Mouse (Mus musculus) liver, embryonic 15.5 days (tissue): ENCODE data around the gene Cdk5r2. TPM values are rescaled to one million over a fixed set of nuclear protein-coding genes. Genes with fewer than 3 reads are reported as not detected.
"Not testable (repeated sequence)": the region's sequence is repeated elsewhere in the genome, so short reads cannot be mapped to it uniquely, and the experiment has no call there.

Experiments used
- ATAC-seq: fragments of 200-750 bp; cut with Nextera tagmentation; 2 replicates; pipeline ENCODE4 v1.8.0; 2017; ENCODE audit warnings: moderate number of reproducible peaks, mild to moderate bottlenecking, moderate library complexity; ENCODE audit not compliant: insufficient read depth
- H3K27ac ChIP-seq: fragments of 300-500 bp; sonication (generic); replicated peaks from 2 replicates; pipeline ENCODE4 v1.5.1; 2015; ENCODE audit warnings: mild to moderate bottlenecking, inconsistent platforms
- H3K27me3 ChIP-seq: fragments of 300-500 bp; sonication (generic); 2 replicates; pipeline ENCODE4 v1.6.1; 2015; ENCODE audit warnings: mild to moderate bottlenecking, inconsistent platforms
- H3K36me3 ChIP-seq: fragments of 300-500 bp; sonication (generic); replicated peaks from 2 replicates; pipeline ENCODE4 v1.6.1; 2015; ENCODE audit warnings: moderate library complexity, mild to moderate bottlenecking, inconsistent platforms
- H3K4me1 ChIP-seq: fragments of 300-500 bp; sonication (generic); replicated peaks from 2 replicates; pipeline ENCODE4 v1.6.1; 2015; ENCODE audit warnings: inconsistent platforms
- H3K4me2 ChIP-seq: fragments of 300-500 bp; sonication (generic); 2 replicates; pipeline ENCODE4 v1.6.1; 2015; ENCODE audit warnings: moderate library complexity, mild to moderate bottlenecking, inconsistent platforms
- H3K4me3 ChIP-seq: fragments of 300-500 bp; sonication (generic); replicated peaks from 2 replicates; pipeline ENCODE4 v1.5.1; 2015; ENCODE audit warnings: mild to moderate bottlenecking, inconsistent platforms
- H3K9ac ChIP-seq: fragments of 300-500 bp; sonication (generic); 2 replicates; pipeline ENCODE4 v1.6.1; 2015; ENCODE audit warnings: moderate library complexity, mild to moderate bottlenecking, inconsistent platforms
- H3K9me3 ChIP-seq: fragments of 300-500 bp; sonication (generic); replicated peaks from 2 replicates; pipeline ENCODE4 v1.6.1; 2016; ENCODE audit warnings: inconsistent platforms
- WGBS: fragments of 180-500 bp; shearing (Covaris S2); methylation state at CpG from one replicate; pipeline ENCODE4 v1.1.7; 2015; ENCODE audit warnings: mixed read lengths; ENCODE audit not compliant: insufficient replicate concordance; 5-methylcytosine and 5-hydroxymethylcytosine counted together
- polyA plus RNA-seq: library from polyadenylated mRNA; unstranded; fragments of >200 nt; fragmentation: Nextera tagmentation; extraction: Ambion mirVana; gene quantifications from 2 replicates; pipeline ENCODE4 v1.2.1, GENCODE M21; 2015

Cdk5r2 gene
- polyA plus RNA-seq, 1 experiment from 2014 or later: not detected

GRCm38 (mm10) chr1:74817219-74817618 lies 37.5 kb upstream of the Cdk5r2 start:
- Histone ChIP-seq H3K4me3 (peak overlapping the region; percentile 67), H3K4me1 (0 out of 2 replicates have a peak, but pooled peaks cover 6% of the 10 kb centered on the region), H3K4me2 (peak overlapping the region; percentile 74), H3K36me3 (no peaks in the 10 kb centered on the region), H3K9me3 (no peaks in the 10 kb centered on the region), H3K9ac (peak overlapping the region; percentile 63), H3K27ac (peak overlapping the region; percentile 51; the same call in 1 of the 2 replicates), H3K27me3 (no peaks in the 10 kb centered on the region; the same call in 1 of the 2 replicates)
- WGBS: 14% methylated on average over 14 of the region's 14 CpGs
- ATAC-seq: peak; percentile 15; the same call in 1 of the 2 replicates

- H3K36me3 ChIP-seq: no peaks in the 10 kb centered on the region
- no peak for ATAC-seq
- H3K27ac ChIP-seq: no peak overlapping the region
- H3K4me1 ChIP-seq: 0 out of 2 replicates have a peak, but pooled peaks cover 6% of the 10 kb centered on the region
- no peak overlapping the region for H3K9ac ChIP-seq
- 68% methylated on average over 1 of the region's 1 CpGs for WGBS
- H3K9me3 ChIP-seq: no peaks in the 10 kb centered on the region
- H3K4me2 ChIP-seq: no peak overlapping the region
- H3K4me3 ChIP-seq: no peak overlapping the region
- H3K27me3 ChIP-seq: no peaks in the 10 kb centered on the region; the same call in 1 of the 2 replicates
These were observed 36.2 kb upstream of the Cdk5r2 start for GRCm38 (mm10) chr1:74818509-74818908.

- not testable (repeated sequence) for H3K4me1 ChIP-seq, ATAC-seq
- WGBS: 72% methylated on average over 4 of the region's 4 CpGs
These were observed 31.1 kb upstream of the Cdk5r2 start for GRCm38 (mm10) chr1:74823598-74823997.

GRCm38 (mm10) chr1:74824518-74825302 lies 30.0 kb upstream of the Cdk5r2 start:
- no peak overlapping the region for H3K9ac ChIP-seq
- H3K9me3 ChIP-seq: no peaks in the 10 kb centered on the region
- no peaks in the 10 kb centered on the region for H3K27me3 ChIP-seq
- no peak for ATAC-seq
- 38% methylated on average over 14 of the region's 14 CpGs for WGBS
- no peak overlapping the region for H3K4me2 ChIP-seq
- H3K4me3 ChIP-seq: no peak overlapping the region
- H3K36me3 ChIP-seq: no peaks in the 10 kb centered on the region
- H3K4me1 ChIP-seq: no peaks in the 10 kb centered on the region
- no peak overlapping the region for H3K27ac ChIP-seq

More at GRCm38 (mm10) chr1:74823598-74823997, 31.1 kb upstream of the Cdk5r2 start:
- not testable (repeated sequence) for H3K27me3 ChIP-seq, H3K27ac ChIP-seq, H3K4me3 ChIP-seq, H3K36me3 ChIP-seq, H3K9ac ChIP-seq, H3K4me2 ChIP-seq, H3K9me3 ChIP-seq

GRCm38 (mm10) chr1:74830061-74830460 lies 24.7 kb upstream of the Cdk5r2 start:
- no peaks in the 10 kb centered on the region for H3K36me3 ChIP-seq
- no peak overlapping the region for H3K4me3 ChIP-seq
- H3K27me3 ChIP-seq: no peaks in the 10 kb centered on the region
- H3K9me3 ChIP-seq: no peaks in the 10 kb centered on the region
- no peak overlapping the region for H3K4me2 ChIP-seq
- no peaks in the 10 kb centered on the region for H3K4me1 ChIP-seq
- H3K27ac ChIP-seq: no peak overlapping the region
- H3K9ac ChIP-seq: no peak overlapping the region
- ATAC-seq: no peak
- WGBS: 45% methylated on average over 9 of the region's 9 CpGs

DNA sequence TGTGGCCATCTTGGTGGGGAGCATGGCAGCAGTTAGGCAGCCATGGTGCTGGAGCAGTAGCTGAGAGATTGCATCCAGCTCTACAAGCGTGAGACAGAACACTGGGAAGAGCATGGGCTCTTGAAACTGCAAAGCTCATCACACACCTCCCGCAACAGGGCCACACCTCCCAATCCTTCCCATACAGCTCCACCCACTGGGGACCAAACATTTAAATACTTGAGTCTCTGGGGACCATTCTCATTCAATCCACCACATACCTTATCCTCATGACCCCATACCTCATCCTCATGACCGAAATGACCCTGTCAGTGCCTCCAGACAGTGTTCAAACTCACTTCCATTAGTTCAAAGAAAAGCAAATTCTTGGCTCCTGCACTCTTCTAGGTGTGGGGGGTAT lies 21.5 kb upstream of the Cdk5r2 start:
- Histone ChIP-seq H3K36me3 (no peaks in the 10 kb centered on the region), H3K9ac (no peak overlapping the region), H3K4me2 (no peak overlapping the region), H3K9me3 (no peaks in the 10 kb centered on the region), H3K27ac (no peak overlapping the region), H3K27me3 (no peaks in the 10 kb centered on the region; the same call in 1 of the 2 replicates), H3K4me3 (no peak overlapping the region), H3K4me1 (no peaks in the 10 kb centered on the region)
- WGBS: 56% methylated on average over 3 of the region's 3 CpGs
- ATAC-seq: no peak

DNA sequence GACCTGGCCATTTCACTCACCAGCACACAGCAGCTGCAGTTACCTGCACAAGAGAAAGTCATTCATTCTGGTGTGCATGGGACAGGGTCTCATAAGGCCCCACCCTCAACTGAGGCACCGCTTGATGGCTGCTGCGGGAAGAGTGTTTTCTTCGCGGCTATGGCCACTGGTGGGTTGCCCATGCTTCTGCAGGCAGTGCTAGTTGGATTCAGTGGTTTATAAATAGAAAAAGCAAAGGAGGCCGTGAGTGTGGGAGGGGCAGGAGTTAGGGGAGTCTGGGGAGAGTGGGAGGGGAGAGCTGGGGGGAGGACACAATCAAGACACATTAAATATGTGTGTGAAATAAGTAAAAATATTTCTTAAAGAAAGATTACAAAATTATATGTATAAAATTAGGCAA lies 11.6 kb upstream of the Cdk5r2 start:
- Histone ChIP-seq H3K27ac (no peak overlapping the region), H3K9me3 (no peaks in the 10 kb centered on the region), H3K4me3 (no peak overlapping the region), H3K9ac (no peak overlapping the region), H3K27me3 (peaks cover 31% of the 10 kb centered on the region), H3K4me2 (no peak overlapping the region), H3K36me3 (no peaks in the 10 kb centered on the region), H3K4me1 (no peaks in the 10 kb centered on the region)
- ATAC-seq: no peak
- 67% methylated on average over 5 of the region's 5 CpGs for WGBS

DNA sequence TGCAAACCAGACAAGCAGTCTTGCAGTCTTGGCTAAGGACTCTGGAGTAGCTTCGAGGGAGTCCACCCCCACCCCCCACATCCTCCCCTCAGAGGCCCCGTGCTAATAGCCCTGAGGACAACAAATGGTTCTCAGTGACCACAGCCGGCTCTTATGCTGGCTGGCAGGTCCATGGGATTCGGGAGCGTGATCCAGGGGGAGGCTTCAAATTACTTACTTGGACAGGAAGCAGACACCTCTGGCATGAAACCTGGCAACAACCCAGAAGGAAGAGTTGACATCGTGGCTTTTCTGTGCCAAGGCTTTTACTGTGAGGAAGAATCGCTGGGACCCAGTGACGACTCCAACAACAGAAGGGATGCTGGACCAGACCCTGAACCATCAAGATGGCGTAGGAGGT lies 8.4 kb upstream of the Cdk5r2 start:
- Histone ChIP-seq H3K9me3 (no peaks in the 10 kb centered on the region), H3K4me2 (no peak overlapping the region), H3K27ac (no peak overlapping the region), H3K4me1 (no peaks in the 10 kb centered on the region), H3K36me3 (no peaks in the 10 kb centered on the region), H3K4me3 (no peak overlapping the region), H3K9ac (no peak overlapping the region), H3K27me3 (peaks cover 52% of the 10 kb centered on the region)
- WGBS: 22% methylated on average over 9 of the region's 9 CpGs
- ATAC-seq: no peak

- peaks cover 67% of the 10 kb centered on the region for H3K27me3 ChIP-seq
These were observed 5.8 kb upstream of the Cdk5r2 start for GRCm38 (mm10) chr1:74848946-74849345.

GRCm38 (mm10) chr1:74850251-74850650 lies 4.5 kb upstream of the Cdk5r2 start:
- Histone ChIP-seq H3K36me3 (no peaks in the 10 kb centered on the region), H3K9ac (no peak overlapping the region), H3K4me3 (no peak overlapping the region), H3K4me1 (peaks cover 5% of the 10 kb centered on the region), H3K4me2 (no peak overlapping the region), H3K27ac (no peak overlapping the region), H3K27me3 (peaks cover 75% of the 10 kb centered on the region), H3K9me3 (no peaks in the 10 kb centered on the region)
- no peak for ATAC-seq
- 16% methylated on average over 6 of the region's 6 CpGs for WGBS

More at GRCm38 (mm10) chr1:74848946-74849345, 5.8 kb upstream of the Cdk5r2 start:
- Histone ChIP-seq H3K36me3 (no peaks in the 10 kb centered on the region), H3K4me1 (no peaks in the 10 kb centered on the region), H3K9ac (no peak overlapping the region), H3K4me3 (no peak overlapping the region), H3K9me3 (no peaks in the 10 kb centered on the region), H3K4me2 (no peak overlapping the region), H3K27ac (no peak overlapping the region)
- 37% methylated on average over 5 of the region's 5 CpGs for WGBS
- ATAC-seq: no peak

DNA sequence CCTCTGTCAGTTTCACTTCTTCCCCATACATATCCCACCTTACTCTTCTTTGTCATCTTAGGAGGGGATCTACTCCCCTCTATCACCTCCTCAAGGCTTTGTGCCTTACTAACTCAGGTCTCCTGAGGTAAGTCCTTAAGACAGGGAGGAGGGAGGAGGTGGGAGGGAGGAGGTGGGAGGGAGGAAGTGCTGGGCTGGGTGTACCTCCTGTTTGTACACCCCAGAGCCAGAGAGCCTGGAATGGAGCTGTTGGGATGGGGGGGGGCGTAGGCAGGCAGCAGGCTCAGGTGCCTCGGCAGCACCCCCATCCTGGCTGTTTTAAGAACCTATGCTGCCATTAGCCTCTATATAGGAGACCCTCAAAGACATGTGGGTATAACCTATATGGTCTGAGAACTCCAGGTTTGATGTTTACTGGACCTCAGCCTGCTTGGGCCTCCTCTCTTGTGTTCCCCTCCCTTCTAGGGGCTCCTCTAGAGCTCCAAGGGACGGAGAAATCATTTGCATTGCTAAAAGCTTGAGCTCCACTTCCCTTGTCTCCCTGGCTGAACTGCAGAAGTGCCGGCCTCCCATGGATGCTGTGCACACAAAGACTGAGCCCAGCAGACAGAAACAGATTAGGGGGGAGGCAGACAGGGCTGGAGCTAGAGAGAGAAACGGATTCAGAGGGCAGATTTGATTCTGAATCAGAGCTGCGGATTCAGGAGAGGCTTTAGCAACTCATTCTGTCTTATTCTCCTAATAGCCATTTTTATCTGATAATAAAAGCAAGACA lies 3.5 kb upstream of the Cdk5r2 start:
- no peak overlapping the region for H3K9ac ChIP-seq
- H3K4me2 ChIP-seq: no peak overlapping the region
- no peak for ATAC-seq
- peaks cover 11% of the 10 kb centered on the region for H3K4me1 ChIP-seq
- H3K4me3 ChIP-seq: no peak overlapping the region
- no peaks in the 10 kb centered on the region for H3K36me3 ChIP-seq
- 8% methylated on average over 6 of the region's 6 CpGs for WGBS
- no peak overlapping the region for H3K27ac ChIP-seq
- H3K9me3 ChIP-seq: no peaks in the 10 kb centered on the region
- H3K27me3 ChIP-seq: peaks cover 82% of the 10 kb centered on the region
